Mouse (Mus musculus): Measurements from ENCODE around the gene Cel.

Gene Cel

DNA sequence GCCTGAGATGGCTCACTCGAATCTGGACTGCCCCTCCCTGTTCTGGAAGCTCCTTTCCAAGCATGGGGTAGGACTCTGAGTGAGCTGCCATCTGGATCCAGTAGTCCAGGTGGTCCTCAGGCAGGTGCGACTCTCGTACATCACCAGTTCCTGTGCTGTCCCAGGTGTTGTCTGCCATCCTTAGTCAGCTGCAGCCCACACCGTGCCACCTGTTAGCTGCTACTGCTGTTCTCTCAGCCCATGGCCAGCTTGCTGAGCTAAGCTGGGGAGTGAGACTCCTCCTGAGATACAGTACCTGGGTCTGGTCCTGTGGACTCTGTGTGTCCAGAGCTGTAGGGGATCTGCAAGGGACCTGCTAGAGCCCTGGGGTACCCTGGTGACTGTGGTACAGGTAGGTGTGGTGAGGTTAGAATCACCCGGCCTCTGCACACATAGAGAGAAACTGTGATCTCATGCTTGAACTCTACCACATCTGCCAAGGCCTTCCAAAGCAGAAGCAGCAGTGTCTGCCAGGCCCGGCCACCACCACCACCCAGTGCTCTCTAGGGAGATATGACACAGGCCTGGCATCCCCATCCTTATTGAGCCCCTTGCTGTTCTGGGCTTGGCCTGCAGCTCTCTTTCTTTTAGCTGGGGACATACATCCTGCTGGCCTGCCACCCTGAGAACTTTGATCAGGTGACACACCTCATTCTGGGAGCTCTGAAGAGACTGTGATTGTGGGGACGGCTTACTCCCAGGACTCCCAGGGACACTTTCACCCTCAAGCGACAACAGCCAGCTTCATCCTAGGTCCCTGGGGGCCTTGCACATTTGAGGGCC lies 25.0 kb downstream of the Cel start:
- no peak for ATAC-seq (ENCODE audit: low TSS enrichment)

GRCm38 (mm10) chr2:28537634-28537920 lies 25.6 kb downstream of the Cel start:
- ATAC-seq (ENCODE audit: low TSS enrichment): no peak

DNA sequence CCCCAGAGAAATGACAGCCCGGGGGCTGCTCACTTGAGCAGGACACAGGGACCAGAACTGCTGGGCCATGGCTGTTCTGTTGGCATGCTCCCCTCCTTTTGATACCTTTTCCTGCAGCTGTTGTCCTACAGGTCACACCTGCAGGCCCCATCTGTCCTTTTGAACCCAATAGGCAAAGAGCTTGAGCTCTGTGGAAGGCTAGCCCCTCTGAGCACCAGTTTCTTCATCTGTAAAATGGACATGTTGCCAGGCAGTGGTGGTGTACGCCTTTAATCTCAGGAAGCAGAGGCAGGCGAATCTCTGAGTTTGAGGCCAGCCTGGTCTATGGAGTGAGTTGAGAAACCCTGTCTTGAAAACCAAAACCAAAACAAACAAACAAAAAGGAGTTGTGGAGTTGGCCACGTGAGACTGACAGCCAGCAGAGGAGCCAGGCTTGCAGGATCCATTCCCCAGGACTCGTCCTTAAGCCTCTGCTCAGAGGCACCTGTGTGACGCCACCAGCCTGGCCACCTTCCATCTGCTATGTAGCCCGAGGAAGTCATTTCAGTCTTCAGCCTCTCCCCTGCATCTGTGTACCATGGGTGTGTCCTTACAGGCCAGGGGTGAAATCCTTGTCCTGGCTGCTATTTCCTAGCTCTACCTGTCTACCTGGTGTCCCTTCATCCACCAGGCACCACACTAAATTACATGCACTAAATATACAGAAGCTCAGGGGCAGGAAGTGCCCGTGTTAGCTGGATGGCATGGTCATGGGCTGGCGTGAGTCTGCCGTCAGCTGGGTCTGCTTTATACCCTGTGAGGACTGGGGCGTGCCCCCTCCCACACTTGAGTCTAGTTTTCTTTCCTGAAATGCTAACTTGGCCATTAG lies 26.2 kb downstream of the Cel start:
- no peak for ATAC-seq (ENCODE audit: low TSS enrichment)

GRCm38 (mm10) chr2:28536166-28536565 lies 27.0 kb downstream of the Cel start:
- no peak for ATAC-seq (ENCODE audit: low TSS enrichment)

- no peak for ATAC-seq (ENCODE audit: low TSS enrichment)
These were observed 27.6 kb downstream of the Cel start for GRCm38 (mm10) chr2:28535650-28536049.

DNA sequence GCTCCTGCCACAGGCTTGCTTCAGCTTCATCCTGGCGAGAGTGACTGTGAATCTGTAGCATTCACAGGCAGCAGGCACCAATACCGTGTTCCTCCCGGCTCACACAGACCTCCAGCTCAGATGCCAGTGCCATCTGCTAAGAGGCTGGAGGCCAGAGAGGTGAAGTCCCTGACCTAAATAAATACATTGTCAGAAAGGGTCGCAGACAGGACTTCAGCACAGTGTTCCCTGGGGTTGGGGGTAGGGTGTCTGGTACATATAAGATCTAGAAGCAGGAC lies 28.0 kb downstream of the Cel start:
- no peak for ATAC-seq (ENCODE audit: low TSS enrichment)

DNA sequence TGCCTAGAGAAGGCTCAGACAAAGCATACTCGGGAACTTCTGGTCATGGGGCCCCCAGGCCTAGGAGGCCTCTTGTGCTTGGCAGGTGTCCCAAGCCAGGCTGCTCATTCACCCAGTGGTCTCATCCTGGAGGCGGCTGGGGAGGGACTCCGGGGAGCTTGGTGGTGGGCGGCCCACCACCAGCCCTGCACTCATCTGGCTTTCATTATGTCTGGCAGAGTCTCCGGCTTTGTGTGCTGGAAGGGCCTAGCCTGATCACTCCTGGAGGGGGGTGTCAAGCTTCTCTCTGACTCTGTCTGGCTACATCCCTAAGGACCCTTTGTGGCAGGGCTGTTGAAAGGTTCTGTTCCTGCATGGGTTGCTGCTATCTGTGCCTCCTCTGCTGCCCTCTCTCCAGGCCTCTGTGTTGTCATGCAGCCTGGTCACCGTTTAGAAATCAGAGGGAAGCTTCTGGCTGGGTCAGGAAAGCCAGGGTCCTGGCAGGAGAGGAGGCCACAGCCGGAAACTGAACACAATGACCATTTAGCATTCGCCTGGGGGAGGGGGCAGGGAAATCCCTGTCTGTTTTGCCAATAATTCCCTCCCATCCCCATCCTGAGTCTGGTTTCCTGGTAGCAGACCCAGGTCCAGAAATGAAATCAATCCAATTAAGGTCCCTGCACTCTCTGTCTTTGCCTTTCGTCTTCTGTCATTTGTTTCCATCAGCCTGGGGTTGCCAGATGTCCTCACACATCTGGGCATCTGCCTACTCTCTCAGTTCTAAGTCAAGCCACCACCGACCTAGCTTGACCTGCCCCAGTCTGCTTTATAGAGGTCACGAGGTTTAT lies 28.6 kb downstream of the Cel start:
- ATAC-seq (ENCODE audit: low TSS enrichment): no peak

- no peak for ATAC-seq (ENCODE audit: low TSS enrichment)
These were observed 29.2 kb downstream of the Cel start for GRCm38 (mm10) chr2:28533901-28534435.

- ATAC-seq (ENCODE audit: low TSS enrichment): peak; percentile 76
These were observed 30.0 kb downstream of the Cel start for GRCm38 (mm10) chr2:28532938-28533771.

DNA sequence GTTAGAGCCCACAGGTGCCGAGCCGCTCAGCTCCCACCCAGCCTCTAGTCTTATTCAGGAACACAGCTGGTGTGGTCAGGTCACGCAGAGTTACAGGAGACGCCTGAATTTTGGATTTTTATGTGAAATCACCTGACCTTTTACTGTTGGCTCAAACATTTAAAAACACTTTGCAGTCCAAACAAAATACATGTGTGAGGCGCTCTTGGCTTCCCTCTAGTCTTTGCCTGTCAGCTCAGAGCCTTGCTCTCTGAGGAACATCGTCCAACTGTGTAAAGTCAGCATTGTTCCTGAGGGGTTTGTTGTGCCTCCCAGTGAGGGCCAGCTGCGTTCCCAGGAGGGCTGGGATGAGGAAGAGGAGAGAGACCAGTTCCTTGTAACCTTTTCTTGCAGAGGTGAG lies 32.9 kb downstream of the Cel start:
- ATAC-seq (ENCODE audit: low TSS enrichment): no peak

DNA sequence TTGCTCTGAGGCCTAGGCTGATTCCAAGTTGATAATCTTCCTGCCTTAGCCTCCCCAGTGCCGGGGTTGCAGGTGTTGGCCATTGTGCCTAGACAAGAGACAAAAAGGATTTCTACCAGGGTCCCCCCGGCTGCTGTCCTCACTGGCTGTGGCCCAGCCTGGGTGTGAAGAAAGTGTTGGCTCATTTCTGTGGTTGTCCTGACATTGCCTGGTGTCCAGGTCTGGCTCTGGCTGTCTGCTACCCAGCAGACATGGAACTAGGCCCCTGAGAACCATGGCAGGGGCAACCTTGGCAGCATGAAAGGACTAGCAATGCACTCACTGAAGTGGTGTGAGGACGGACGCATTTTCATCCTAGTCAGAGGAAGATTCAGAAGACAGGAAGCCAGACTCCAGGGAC lies 33.3 kb downstream of the Cel start:
- ATAC-seq (ENCODE audit: low TSS enrichment): no peak

DNA sequence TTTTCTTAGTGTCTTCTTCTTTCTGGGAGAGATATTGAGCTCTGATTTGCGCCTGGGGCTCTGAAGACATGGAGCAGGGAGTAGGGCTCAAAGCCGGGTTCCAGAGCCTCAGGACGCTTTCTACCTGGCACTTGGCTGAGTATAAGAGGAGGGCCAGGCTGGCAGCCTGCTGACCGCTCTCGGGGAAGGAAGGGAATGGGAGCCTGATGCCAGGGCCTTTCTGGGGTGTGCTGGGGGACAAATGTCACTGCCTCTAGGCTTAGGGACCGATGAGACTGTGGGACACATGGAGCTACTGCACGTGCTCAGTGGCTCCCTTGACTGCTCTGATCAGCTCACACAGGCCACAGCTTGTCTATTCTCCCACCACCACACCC lies 34.9 kb downstream of the Cel start:
- ATAC-seq (ENCODE audit: low TSS enrichment): no peak

DNA sequence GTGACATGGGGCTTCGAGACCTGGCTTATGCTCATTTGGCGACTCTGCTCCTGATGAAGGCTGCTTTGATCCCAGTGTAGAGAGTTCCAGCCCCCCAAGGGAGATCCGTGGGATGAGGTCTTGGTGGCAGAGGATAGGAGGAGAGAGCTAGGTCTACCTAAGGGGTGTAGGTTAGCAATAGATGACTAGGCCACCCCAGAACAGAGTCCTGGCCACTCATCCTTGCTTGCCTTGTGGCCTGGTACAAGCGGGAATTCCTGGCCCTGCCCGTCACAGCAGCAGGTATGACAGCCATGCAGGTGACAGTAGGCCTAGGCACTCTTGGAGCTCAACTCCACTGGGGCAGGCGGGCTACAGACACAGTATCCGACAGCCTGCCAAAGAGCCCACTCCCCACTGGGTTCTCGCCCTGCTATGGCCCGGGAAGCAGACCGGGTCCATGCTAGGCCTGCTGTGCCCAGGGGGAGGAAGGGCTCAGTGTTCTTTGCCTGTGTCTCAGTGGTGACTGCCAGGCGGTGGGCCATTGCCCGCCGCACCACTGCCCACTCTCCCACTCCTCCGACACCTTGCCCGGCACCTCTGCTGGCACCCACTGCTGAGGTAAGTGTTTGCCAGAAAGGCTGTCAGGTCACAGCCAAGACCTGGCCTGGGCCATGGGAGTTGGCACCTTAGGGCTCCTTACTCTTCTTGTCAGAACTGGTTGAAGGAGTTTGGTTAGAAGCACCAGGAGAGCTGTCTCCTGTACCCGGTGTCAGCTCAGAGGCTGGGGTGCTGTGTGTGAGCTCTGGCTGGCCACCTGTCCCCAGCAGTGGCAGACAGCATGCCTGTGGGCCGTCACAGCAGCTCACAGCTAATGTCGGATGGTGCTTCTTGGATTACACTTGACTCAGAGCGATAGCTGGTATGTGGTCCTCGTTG lies 35.5 kb downstream of the Cel start:
- no peak for ATAC-seq (ENCODE audit: low TSS enrichment)

GRCm38 (mm10) chr2:28525943-28526876 lies 37.0 kb downstream of the Cel start:
- ATAC-seq (ENCODE audit: low TSS enrichment): no peak

- ATAC-seq (ENCODE audit: low TSS enrichment): peak; percentile 28
These were observed 37.8 kb downstream of the Cel start for GRCm38 (mm10) chr2:28525219-28525942.

GRCm38 (mm10) chr2:28524406-28524805 lies 38.8 kb downstream of the Cel start:
- no peak for ATAC-seq (ENCODE audit: low TSS enrichment)

GRCm38 (mm10) chr2:28523643-28524117 lies 39.5 kb downstream of the Cel start:
- peak; percentile 77 for ATAC-seq (ENCODE audit: low TSS enrichment)

DNA sequence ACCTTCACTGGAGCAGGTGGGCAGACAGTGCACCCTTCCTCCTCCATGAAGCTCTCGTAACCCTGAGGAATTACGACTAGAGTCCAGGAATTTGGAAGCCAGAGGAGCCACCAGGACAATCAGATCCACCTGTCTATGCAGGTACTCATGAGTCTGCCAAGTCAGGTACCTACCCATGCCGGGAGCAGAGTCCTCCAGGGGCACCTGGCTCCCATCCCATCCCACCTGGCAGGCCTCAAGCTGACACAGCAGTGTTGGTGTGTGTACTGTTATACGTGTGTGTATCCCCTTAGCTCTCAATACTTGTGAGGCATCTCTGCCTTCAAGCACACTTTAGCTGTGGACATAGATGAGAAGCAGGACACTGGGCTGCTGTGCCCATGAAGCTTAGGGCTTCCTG lies 41.0 kb downstream of the Cel start:
- ATAC-seq (ENCODE audit: low TSS enrichment): no peak
